Mouse (Mus musculus): Measurements from ENCODE around the gene Dhodh. TPM values are rescaled to one million over a fixed set of nuclear protein-coding genes. Genes with fewer than 3 reads are reported as not detected.

The Dhodh gene
- total RNA-seq, 2 experiments from 2014 or later = 25.6 to 25.9 TPM

GRCm38 (mm10) chr8:109578900-109579301 is 29.6 kb downstream of the Dhodh start, which contains the start of gene Hp:
Gene Hp (minus strand): TSS chr8:109579172.
- Histone ChIP-seq H3K4me3 (no peak within 1 kb of the TSS), H3K27ac (no peak within 1 kb of the TSS)
- no peak for TF ChIP-seq CTCF (conservative IDR thresholded peaks at IDR 0.05)
- DNase-seq (ENCODE audit: low spot score in 2 of 2) = no peak

- no peak overlapping the region for H3K4me3 ChIP-seq
- TF ChIP-seq CTCF (conservative IDR thresholded peaks at IDR 0.05) = no peak
- DNase-seq (ENCODE audit: low spot score in 2 of 2) = no peak
- no peak overlapping the region for H3K27ac ChIP-seq
These were observed 32.2 kb downstream of the Dhodh start for GRCm38 (mm10) chr8:109576311-109576710.

GRCm38 (mm10) chr8:109571139-109571538 is 37.3 kb downstream of the Dhodh start:
- DNase-seq (ENCODE audit: low spot score in 2 of 2) = no peak
- Histone ChIP-seq H3K27ac (no peak overlapping the region), H3K4me3 (no peak overlapping the region)
- TF ChIP-seq CTCF (conservative IDR thresholded peaks at IDR 0.05) = no peak

GRCm38 (mm10) chr8:109565498-109566333 is 42.8 kb downstream of the Dhodh start, which contains the start of the genes Dhx38 and Txnl4b:
Gene Dhx38 (minus strand): TSS chr8:109565861.
Gene Txnl4b (plus strand): TSS chr8:109565892.
- TF ChIP-seq CTCF (conservative IDR thresholded peaks at IDR 0.05) = no peak
- H3K4me3 ChIP-seq = peak within 1 kb of the TSS; percentile 71

GRCm38 (mm10) chr8:109564766-109565165 is 43.7 kb downstream of the Dhodh start:
- Histone ChIP-seq H3K27ac (peak overlapping the region; percentile 95), H3K4me3 (peak overlapping the region; percentile 71)
- no peak for DNase-seq (ENCODE audit: low spot score in 2 of 2)
- TF ChIP-seq CTCF (conservative IDR thresholded peaks at IDR 0.05) = no peak

More at GRCm38 (mm10) chr8:109565498-109566333, 42.8 kb downstream of the Dhodh start, which contains the start of the genes Dhx38 and Txnl4b:
- H3K27ac ChIP-seq = peak within 1 kb of the TSS; percentile 95
- DNase-seq (ENCODE audit: low spot score in 2 of 2) = peak; percentile 98 to 99

GRCm38 (mm10) chr8:109563881-109564280 is 44.6 kb downstream of the Dhodh start:
- no peak overlapping the region for H3K27ac ChIP-seq
- TF ChIP-seq CTCF (conservative IDR thresholded peaks at IDR 0.05) = no peak
- no peak for DNase-seq (ENCODE audit: low spot score in 2 of 2)
- no peak overlapping the region for H3K4me3 ChIP-seq

- TF ChIP-seq CTCF (conservative IDR thresholded peaks at IDR 0.05) = peak; percentile 81
- Histone ChIP-seq H3K27ac (no peak overlapping the region), H3K4me3 (no peak overlapping the region)
- DNase-seq (ENCODE audit: low spot score in 2 of 2) = no peak
These were observed 56.8 kb downstream of the Dhodh start for GRCm38 (mm10) chr8:109551663-109552062.

GRCm38 (mm10) chr8:109544049-109544448 is 64.4 kb downstream of the Dhodh start:
- no peak overlapping the region for H3K27ac ChIP-seq
- DNase-seq (ENCODE audit: low spot score in 2 of 2) = no peak
- no peak overlapping the region for H3K4me3 ChIP-seq
- no peak for TF ChIP-seq CTCF (conservative IDR thresholded peaks at IDR 0.05)

GRCm38 (mm10) chr8:109542748-109543519 is 65.5 kb downstream of the Dhodh start:
- no peak overlapping the region for H3K4me3 ChIP-seq
- H3K27ac ChIP-seq = 0 out of 2 replicates have a peak overlapping the region, but pooled peaks have one; percentile 19
- peak in 1 of 2 experiments; percentile 13 for DNase-seq (ENCODE audit: low spot score in 2 of 2)
- no peak for TF ChIP-seq CTCF (conservative IDR thresholded peaks at IDR 0.05)

- no peak overlapping the region for H3K27ac ChIP-seq
- DNase-seq (ENCODE audit: low spot score in 2 of 2) = no peak
- TF ChIP-seq CTCF (conservative IDR thresholded peaks at IDR 0.05) = no peak
- H3K4me3 ChIP-seq = no peak overlapping the region
These were observed 66.3 kb downstream of the Dhodh start for GRCm38 (mm10) chr8:109542165-109542564.

Other genes starting within 250 kb of the Dhodh start
- gene Pmfbp1, start 114.6 kb downstream of the Dhodh start, total RNA-seq (2021) = under 1 TPM; 0.10 to 0.12 TPM
- 10 to 100 TPM; 28.0 to 30.1 TPM for gene Dhx38, start 42.8 kb downstream of the Dhodh start, total RNA-seq (2021)
- gene Txnl4b, start 42.8 kb downstream of the Dhodh start, total RNA-seq (2021) = 10 to 100 TPM; 13.6 to 17.6 TPM
- not detected for gene Hp, start 29.5 kb downstream of the Dhodh start, total RNA-seq (2021)
- 1 to 10 TPM; 2.3 to 2.8 TPM for gene Pkd1l3, start 5.8 kb upstream of the Dhodh start, total RNA-seq (2021)
- 10 to 100 TPM; 87.0 to 94.9 TPM for gene Ist1, start 84.6 kb upstream of the Dhodh start, total RNA-seq (2021)
- 10 to 100 TPM; 47.0 to 47.6 TPM for gene Zfp821, start 96.9 kb upstream of the Dhodh start, total RNA-seq (2021)
- 10 to 100 TPM; 40.1 to 44.5 TPM for gene Atxn1l, start 129.1 kb upstream of the Dhodh start, total RNA-seq (2021)
- gene Ap1g1, start 169.9 kb upstream of the Dhodh start, total RNA-seq (2021) = 10 to 100 TPM; 84.1 to 92.2 TPM

Measured in layer of hippocampus, adult 2 months (tissue).